Mouse (Mus musculus) liver, embryonic 14.5 days (tissue): ENCODE measurements around the gene Arl5a.

Experiments
- CTCF ChIP-seq: IDR thresholded peaks from 2 replicates; pipeline ENCODE4 v1.5.1; 2016; ENCODE audit warnings: antibody characterized with exemption, low read depth, control low read depth
- EP300 ChIP-seq: IDR thresholded peaks from 2 replicates; pipeline ENCODE4 v1.6.1; 2016; ENCODE audit warnings: antibody characterized with exemption, low read depth

GRCm38 (mm10) chr2:52435919-52436632 is 11.4 kb upstream of the Arl5a start:
- TF ChIP-seq CTCF: no peak
- no peak for TF ChIP-seq EP300
